Mouse (Mus musculus) brain, embryonic 14.5 days (tissue): ENCODE measurements around the gene Galt. TPM values are rescaled to one million over a fixed set of nuclear protein-coding genes. Genes with fewer than 3 reads are reported as not detected.

Source experiments
- DNase-seq: peaks from one replicate; pipeline ENCODE4 v3.0.0-alpha.2; 2011; ENCODE audit warnings: low read depth
- CTCF ChIP-seq: fragments of 200-500 bp; IDR thresholded peaks from 2 replicates; pipeline ENCODE4 v1.5.1; 2012; ENCODE audit warnings: inconsistent platforms, mild to moderate bottlenecking, moderate library complexity, borderline replicate concordance; ENCODE audit not compliant: insufficient read depth, insufficient read length; ENCODE audit errors: extremely low read depth
- POLR2A ChIP-seq: fragments of 200-500 bp; IDR thresholded peaks from 2 replicates; pipeline ENCODE4 v1.6.1; 2012; ENCODE audit warnings: mild to moderate bottlenecking, inconsistent platforms, borderline replicate concordance; ENCODE audit not compliant: poor library complexity, insufficient read depth, insufficient read length, severe bottlenecking; ENCODE audit errors: extremely low read depth
- polyA plus RNA-seq: library from polyadenylated mRNA; depleted of rRNA; stranded (reverse); fragments of >200 nt; gene quantifications from 2 replicates; pipeline ENCODE4 v1.2.3, GENCODE M21; 2012

Galt gene
- polyA plus RNA-seq, 1 experiment, result 75.4 TPM

GRCm38 (mm10) chr4:41741158-41741560 is 13.9 kb upstream of the Galt start:
- TF ChIP-seq CTCF (no peak), POLR2A (peak; percentile 58; the same call in 1 of the 2 replicates)
- peak; percentile 99 for DNase-seq

GRCm38 (mm10) chr4:41744131-41744530 is 10.9 kb upstream of the Galt start:
- TF ChIP-seq CTCF (no peak), POLR2A (no peak)
- no peak for DNase-seq

GRCm38 (mm10) chr4:41745021-41745420 is 10.0 kb upstream of the Galt start:
- TF ChIP-seq POLR2A, result no peak
- no peak for TF ChIP-seq CTCF
- no peak for DNase-seq

- peak; percentile 87 for DNase-seq
- TF ChIP-seq CTCF (peak; percentile 88), POLR2A (no peak)
Measured at GRCm38 (mm10) chr4:41755338-41756305, 594 bp downstream of the Galt start, which contains the start of gene Sigmar1. Gene Sigmar1, minus strand, starts transcription at chr4:41756157.

- DNase-seq, result no peak
- no peak for TF ChIP-seq POLR2A
Measured at GRCm38 (mm10) chr4:41756440-41756839, 1.4 kb downstream of the Galt start.

GRCm38 (mm10) chr4:41757321-41757720 is 2.3 kb downstream of the Galt start:
- TF ChIP-seq POLR2A (no peak), CTCF (no peak)
- DNase-seq, result no peak

GRCm38 (mm10) chr4:41758021-41758420 is 3.0 kb downstream of the Galt start:
- TF ChIP-seq CTCF (no peak), POLR2A (no peak)
- DNase-seq, result no peak

- no peak for DNase-seq
- TF ChIP-seq POLR2A, result no peak
- no peak for TF ChIP-seq CTCF
Measured at GRCm38 (mm10) chr4:41758701-41759100, 3.7 kb downstream of the Galt start.

- TF ChIP-seq POLR2A, result no peak
- TF ChIP-seq CTCF, result no peak
- DNase-seq, result no peak
Measured at GRCm38 (mm10) chr4:41759206-41759605, 4.2 kb downstream of the Galt start.

- no peak for DNase-seq
Measured at GRCm38 (mm10) chr4:41759656-41760287, 4.7 kb downstream of the Galt start.

GRCm38 (mm10) chr4:41760288-41760721 is 5.3 kb downstream of the Galt start:
- DNase-seq, result peak; percentile 89
- TF ChIP-seq POLR2A, result 0 out of 2 replicates have a peak, but pooled peaks have one; percentile 28
- TF ChIP-seq CTCF, result no peak

More at GRCm38 (mm10) chr4:41759656-41760287, 4.7 kb downstream of the Galt start:
- TF ChIP-seq CTCF, result no peak
- no peak for TF ChIP-seq POLR2A
